Mouse (Mus musculus) thymus, adult 2 months (tissue): ENCODE measurements at regions not wholly inside any gene's neighbourhood (a gene's known extent, or its start where the extent isn't known, plus 50 kb on each side); places are given as distances from the start of the nearest gene placed in this dataset.

Experiments used
- CTCF ChIP-seq: fragments of 200-500 bp; IDR thresholded peaks from 2 replicates; pipeline ENCODE4 v1.5.1; 2012; ENCODE audit warnings: mild to moderate bottlenecking, control low read depth, low read length, moderate library complexity, borderline replicate concordance; ENCODE audit not compliant: control insufficient read depth, poor library complexity, insufficient read depth; ENCODE audit errors: extremely low read depth
- POLR2A ChIP-seq: fragments of 200-500 bp; IDR thresholded peaks from 2 replicates; pipeline ENCODE4 v1.6.1; 2012; ENCODE audit warnings: mild to moderate bottlenecking, low read length, control low read depth, moderate library complexity; ENCODE audit not compliant: control insufficient read depth, poor library complexity, insufficient read depth; ENCODE audit errors: extremely low read depth

DNA sequence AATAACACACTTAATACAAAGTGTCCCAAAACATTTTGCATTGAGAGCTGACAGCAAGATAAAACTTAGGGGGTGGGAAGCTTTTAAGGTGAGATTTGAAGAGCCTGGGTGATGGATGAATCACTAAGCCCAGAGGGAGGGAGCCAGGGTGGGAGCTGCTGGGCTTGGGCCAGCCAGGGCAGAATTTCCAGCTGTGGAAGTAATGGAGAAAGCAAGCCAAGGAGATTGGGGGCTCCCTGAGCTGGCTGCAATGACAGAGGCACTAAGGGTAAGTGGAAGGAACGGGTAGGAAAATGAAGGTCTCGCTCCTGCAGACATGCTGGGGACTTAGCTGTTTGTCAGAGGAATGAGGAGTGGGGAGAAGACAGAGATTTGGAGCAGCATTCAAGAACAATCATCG, 81.2 kb downstream of the Cdca7 start:
- TF ChIP-seq POLR2A: no peak
- no peak for TF ChIP-seq CTCF
